Mouse (Mus musculus) heart, embryonic 10.5 days (tissue): ENCODE measurements at regions not wholly inside any gene's neighbourhood (a gene's known extent, or its start where the extent isn't known, plus 50 kb on each side); places are given as distances from the start of the nearest gene placed in this dataset.

ENCODE experiments used
- DNase-seq: peaks from one replicate; pipeline ENCODE4 v3.0.0-alpha.2; 2017; ENCODE audit warnings: low spot score
- H3K27ac ChIP-seq: fragments of 300-500 bp; sonication (generic); 2 replicates; pipeline ENCODE4 v1.5.1; 2016; ENCODE audit warnings: mild to moderate bottlenecking
- H3K27me3 ChIP-seq: fragments of 300-500 bp; sonication (generic); 2 replicates; pipeline ENCODE4 v1.6.1; 2016; ENCODE audit warnings: mild to moderate bottlenecking; ENCODE audit not compliant: poor library complexity, insufficient read depth, severe bottlenecking
- H3K36me3 ChIP-seq: fragments of 300-500 bp; sonication (generic); 2 replicates; pipeline ENCODE4 v1.6.1; 2016; ENCODE audit warnings: mild to moderate bottlenecking, moderate library complexity
- H3K4me1 ChIP-seq: fragments of 300-500 bp; sonication (generic); 2 replicates; pipeline ENCODE4 v1.6.1; 2016; ENCODE audit warnings: mild to moderate bottlenecking
- H3K4me3 ChIP-seq: fragments of 300-500 bp; sonication (generic); 2 replicates; pipeline ENCODE4 v1.5.1; 2016; ENCODE audit warnings: mild to moderate bottlenecking, moderate library complexity
- H3K9me3 ChIP-seq: fragments of 300-500 bp; sonication (generic); 2 replicates; pipeline ENCODE4 v1.6.1; 2016; ENCODE audit warnings: mild to moderate bottlenecking, moderate library complexity
- WGBS: fragments of 180-500 bp; shearing (Covaris S2); methylation state at CpG from one replicate; pipeline ENCODE4 v1.1.7; 2016; 5-methylcytosine and 5-hydroxymethylcytosine counted together

DNA sequence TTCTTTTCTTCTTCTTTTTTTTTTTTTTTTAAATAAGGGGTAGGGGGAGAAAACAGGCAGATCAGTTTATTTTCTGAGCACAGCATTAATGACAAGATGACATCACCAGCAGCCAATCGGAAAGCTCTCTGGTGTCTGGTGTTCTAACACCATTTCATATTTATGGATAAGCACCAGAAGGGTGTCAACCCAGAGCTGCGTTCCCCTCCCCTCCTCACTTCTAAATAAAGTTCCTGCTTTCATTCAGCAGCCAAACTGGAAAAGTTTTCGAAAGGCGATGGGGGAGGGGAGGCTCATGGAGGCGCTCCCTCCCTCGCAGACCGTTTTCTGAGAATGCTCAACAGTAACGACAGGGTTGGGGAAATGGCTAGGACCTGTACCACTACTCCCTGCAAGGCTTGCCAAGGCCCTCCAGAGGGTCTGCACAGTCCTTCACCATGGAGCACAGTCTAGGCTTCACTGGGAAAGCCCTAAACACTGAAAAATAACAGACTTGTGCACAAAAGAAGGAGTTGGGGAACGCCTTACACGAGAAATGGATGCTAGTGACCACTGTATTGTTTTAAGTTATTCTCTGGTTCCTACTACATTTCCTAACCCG lies 232.8 kb downstream of the Sox4 start:
- H3K4me3 ChIP-seq = peak overlapping the region; percentile 36; the same call in 1 of the 2 replicates
- 30% methylated on average over 11 of the region's 11 CpGs for WGBS
- H3K4me1 ChIP-seq = peaks cover 34% of the 10 kb centered on the region

DNA sequence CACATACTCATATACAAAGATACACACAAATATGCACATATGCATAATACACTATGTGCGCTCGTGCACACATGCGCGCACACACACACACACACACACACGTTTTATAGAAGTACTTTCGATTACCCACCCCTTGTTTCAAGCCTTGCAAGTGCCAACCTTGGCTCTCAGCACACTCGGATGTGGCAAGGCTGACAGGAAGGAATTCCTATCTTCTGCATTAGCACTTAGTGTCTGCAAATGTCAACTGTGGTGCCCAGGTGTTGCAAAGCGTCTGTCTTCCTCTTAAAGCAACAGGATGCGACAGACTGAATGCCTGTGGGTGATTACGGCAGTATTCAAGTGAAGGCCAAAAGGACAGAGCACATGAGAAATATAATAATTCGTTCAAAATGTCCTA lies 233.3 kb downstream of the Sox4 start:
- DNase-seq = no peak
- no peaks in the 10 kb centered on the region for H3K9me3 ChIP-seq
- peaks cover 34% of the 10 kb centered on the region for H3K4me1 ChIP-seq
- H3K27ac ChIP-seq = no peak overlapping the region
- 63% methylated on average over 11 of the region's 11 CpGs for WGBS
- no peaks in the 10 kb centered on the region for H3K36me3 ChIP-seq
- H3K27me3 ChIP-seq = no peaks in the 10 kb centered on the region
- H3K4me3 ChIP-seq = no peak overlapping the region

More for the DNA sequence above, 232.8 kb downstream of the Sox4 start:
- no peak for DNase-seq
- H3K9me3 ChIP-seq = no peaks in the 10 kb centered on the region
- no peaks in the 10 kb centered on the region for H3K36me3 ChIP-seq
- no peaks in the 10 kb centered on the region for H3K27me3 ChIP-seq
- H3K27ac ChIP-seq = peak overlapping the region; percentile 62

DNA sequence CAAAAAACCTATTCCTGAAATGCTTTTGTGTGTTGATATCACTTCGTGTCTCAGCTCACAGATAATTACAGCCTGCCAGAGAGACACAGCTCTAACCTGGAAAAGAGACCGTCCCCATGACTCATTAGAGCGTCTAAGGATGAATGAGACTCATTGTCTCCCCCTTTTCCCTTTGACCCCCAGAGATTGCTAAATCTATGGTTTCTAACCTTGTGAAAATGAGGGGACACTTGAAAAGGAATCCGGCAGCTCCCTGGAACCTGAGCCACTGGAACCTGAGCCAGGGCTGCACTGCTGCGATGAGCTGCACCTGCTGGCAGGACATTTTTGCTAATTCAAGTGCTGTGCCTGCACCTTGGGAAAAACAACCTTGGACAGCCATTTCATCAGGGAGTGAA lies 234.6 kb downstream of the Sox4 start:
- Histone ChIP-seq H3K4me3 (no peak overlapping the region), H3K27me3 (no peaks in the 10 kb centered on the region), H3K9me3 (no peaks in the 10 kb centered on the region), H3K27ac (no peak overlapping the region), H3K36me3 (no peaks in the 10 kb centered on the region), H3K4me1 (peaks cover 34% of the 10 kb centered on the region)
- WGBS = 39% methylated on average over 5 of the region's 5 CpGs
- DNase-seq = no peak

DNA sequence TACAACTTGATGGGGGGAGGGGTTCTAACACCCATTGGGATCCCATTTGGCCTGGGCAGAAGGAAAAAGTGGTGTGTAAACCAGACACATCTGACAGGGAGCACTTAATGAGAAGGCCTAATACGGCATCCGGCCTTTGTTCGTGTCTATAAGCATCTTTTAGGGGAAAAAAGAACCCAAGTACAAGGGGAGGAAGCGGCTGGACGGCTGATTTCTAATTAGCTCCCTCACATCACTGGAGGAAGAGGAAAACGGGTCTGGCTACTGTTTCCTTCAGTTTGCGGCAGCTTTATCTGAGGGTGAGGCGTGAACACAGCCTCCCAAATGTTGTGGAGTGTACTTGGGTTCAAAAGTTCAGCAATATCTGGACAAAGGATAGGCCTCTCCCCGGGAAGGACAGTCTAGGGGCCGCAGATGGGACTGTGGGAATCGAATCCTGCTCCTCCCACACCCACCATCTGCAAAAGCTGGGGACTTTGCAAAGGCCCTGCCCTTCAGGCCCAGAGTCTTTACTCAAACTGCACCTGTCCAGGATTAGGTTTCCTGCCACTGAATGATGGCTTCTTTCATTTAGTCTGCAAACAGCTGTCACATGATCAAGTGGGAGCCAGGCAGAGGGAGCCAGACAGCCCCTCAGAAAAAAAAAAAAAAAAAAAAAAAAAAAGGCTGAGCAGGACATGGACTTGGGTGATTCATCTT lies 235.2 kb downstream of the Sox4 start:
- no peaks in the 10 kb centered on the region for H3K9me3 ChIP-seq
- 15% methylated on average over 11 of the region's 11 CpGs for WGBS
- H3K4me1 ChIP-seq = peaks cover 34% of the 10 kb centered on the region
- DNase-seq = peak; percentile 84
- H3K4me3 ChIP-seq = peak overlapping the region; percentile 15; the same call in 1 of the 2 replicates
- H3K27ac ChIP-seq = peak overlapping the region; percentile 65
- no peaks in the 10 kb centered on the region for H3K27me3 ChIP-seq
- no peaks in the 10 kb centered on the region for H3K36me3 ChIP-seq

DNA sequence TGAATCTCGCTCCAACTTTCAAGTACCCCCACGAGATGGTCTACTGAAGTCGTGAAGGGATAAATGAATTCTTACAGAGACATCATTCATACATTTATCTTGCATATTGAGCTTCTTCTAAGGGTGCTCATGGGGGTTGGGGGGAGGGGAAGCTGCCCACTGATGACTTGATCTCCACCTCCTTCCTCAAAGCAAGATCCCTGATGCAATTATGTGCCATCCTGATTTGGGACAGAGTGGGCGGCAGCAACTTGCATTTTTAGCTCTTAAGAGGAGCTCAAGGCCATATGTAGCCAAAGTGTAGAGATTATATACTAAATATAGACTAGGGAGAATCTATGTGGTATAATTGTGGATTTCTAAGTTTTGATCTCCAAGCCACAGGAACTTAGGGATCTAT lies 236.1 kb downstream of the Sox4 start:
- Histone ChIP-seq H3K4me1 (peaks cover 34% of the 10 kb centered on the region), H3K27me3 (no peaks in the 10 kb centered on the region), H3K9me3 (no peaks in the 10 kb centered on the region), H3K27ac (peak overlapping the region; percentile 65; the same call in 1 of the 2 replicates), H3K4me3 (no peak overlapping the region), H3K36me3 (no peaks in the 10 kb centered on the region)
- no peak for DNase-seq
- WGBS = 82% methylated on average over 4 of the region's 4 CpGs

DNA sequence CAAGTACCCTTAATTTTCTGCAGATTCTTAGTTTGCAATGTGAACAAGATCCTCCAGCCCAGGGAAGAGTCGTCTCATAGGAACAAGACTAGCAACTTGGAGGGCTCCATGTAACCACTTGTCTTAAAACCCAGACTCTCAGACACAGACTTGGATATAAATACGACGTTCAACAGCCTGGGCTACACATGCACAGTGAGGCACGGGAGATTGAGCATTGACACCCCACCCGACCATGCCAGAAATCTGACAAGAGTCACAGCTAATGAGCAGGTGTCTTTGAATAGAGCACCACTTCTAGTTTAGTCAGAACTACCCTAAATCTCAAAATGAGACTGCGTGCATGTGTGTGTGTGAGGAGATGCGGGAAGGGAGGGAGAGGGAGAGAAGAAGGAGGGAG lies 243.5 kb downstream of the Sox4 start:
- DNase-seq = no peak
- 74% methylated on average over 7 of the region's 7 CpGs for WGBS
- H3K27me3 ChIP-seq = no peaks in the 10 kb centered on the region

DNA sequence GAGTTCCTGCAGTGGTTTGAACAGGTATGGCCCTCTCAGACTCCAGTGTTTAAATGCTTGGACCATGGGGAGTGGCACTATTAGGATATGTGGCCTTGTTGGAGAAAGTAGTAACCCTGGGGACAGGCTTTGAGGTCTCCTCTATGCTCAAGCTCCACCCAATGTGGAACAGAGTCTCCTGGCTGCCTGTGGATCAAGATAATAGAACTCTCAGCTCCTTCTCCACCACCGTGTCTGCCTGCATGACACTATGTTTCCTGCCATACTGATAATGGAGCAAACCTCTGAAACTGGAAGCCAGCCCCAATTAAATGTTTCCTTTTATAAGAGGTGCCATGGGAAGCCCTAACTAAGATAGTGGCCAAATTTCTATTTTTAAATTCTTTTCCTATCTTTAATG lies 252.2 kb downstream of the Sox4 start:
- Histone ChIP-seq H3K4me3 (no peak overlapping the region), H3K27me3 (no peaks in the 10 kb centered on the region), H3K36me3 (no peaks in the 10 kb centered on the region), H3K9me3 (no peaks in the 10 kb centered on the region), H3K27ac (no peak overlapping the region), H3K4me1 (peaks cover 22% of the 10 kb centered on the region)
- no peak for DNase-seq
- 21% methylated on average over 1 of the region's 1 CpGs for WGBS

More for the DNA sequence above, 243.5 kb downstream of the Sox4 start:
- Histone ChIP-seq H3K4me3 (no peak overlapping the region), H3K9me3 (no peaks in the 10 kb centered on the region), H3K36me3 (no peaks in the 10 kb centered on the region), H3K4me1 (no peaks in the 10 kb centered on the region), H3K27ac (no peak overlapping the region)

DNA sequence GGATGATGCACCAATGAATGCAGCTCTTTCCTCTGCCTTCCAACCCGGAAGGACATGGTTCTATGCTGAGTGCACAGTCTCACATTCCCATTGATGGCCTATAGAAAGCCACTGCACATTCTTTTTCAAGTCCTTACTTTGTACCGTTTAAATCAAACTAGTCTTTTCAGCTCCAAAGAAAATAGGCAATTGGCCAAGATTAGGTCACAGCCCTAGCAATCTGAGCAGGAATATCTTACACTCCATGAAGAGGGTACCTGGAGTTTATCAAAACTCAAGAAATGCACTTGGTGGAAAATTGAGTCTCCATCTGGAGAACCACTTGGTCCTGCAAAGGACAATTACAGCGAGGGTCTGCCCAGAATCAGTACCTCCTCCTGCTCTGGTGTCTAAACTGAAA lies 253.4 kb downstream of the Sox4 start:
- H3K9me3 ChIP-seq = no peaks in the 10 kb centered on the region
- 62% methylated on average over 3 of the region's 3 CpGs for WGBS
- DNase-seq = no peak
- H3K27ac ChIP-seq = no peak overlapping the region
- no peaks in the 10 kb centered on the region for H3K27me3 ChIP-seq
- H3K4me3 ChIP-seq = no peak overlapping the region
- H3K36me3 ChIP-seq = no peaks in the 10 kb centered on the region
- H3K4me1 ChIP-seq = peaks cover 22% of the 10 kb centered on the region

DNA sequence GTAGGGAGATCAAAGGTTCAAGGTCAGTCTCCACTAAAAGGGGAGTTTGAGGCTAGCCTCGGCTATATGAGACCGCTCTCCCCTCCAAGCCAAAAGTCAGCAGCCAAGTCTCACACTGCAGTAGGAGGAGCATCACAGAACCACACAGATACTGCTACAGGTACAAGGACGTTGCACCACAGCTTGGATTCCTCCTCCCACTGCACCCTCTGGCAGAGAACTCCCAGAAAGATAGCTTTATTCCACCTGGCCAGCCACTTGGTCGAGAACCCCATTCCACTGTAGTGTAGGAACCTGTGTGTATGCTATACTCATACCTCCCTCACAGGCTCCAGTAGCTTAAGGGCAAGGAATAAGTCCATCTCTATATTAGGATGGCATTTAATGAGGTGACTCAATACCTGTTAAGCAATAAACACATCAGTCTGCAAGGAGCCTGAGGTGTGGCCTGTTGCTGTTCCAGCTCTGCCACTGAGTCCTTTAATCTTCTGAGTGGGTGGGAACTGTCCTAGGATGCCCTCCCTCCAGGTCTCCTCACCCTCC lies 254.0 kb downstream of the Sox4 start:
- Histone ChIP-seq H3K36me3 (no peaks in the 10 kb centered on the region), H3K9me3 (no peaks in the 10 kb centered on the region), H3K4me3 (no peak overlapping the region), H3K27ac (no peak overlapping the region), H3K27me3 (no peaks in the 10 kb centered on the region), H3K4me1 (peaks cover 22% of the 10 kb centered on the region)
- DNase-seq = no peak
- WGBS = 81% methylated on average over 4 of the region's 4 CpGs

DNA sequence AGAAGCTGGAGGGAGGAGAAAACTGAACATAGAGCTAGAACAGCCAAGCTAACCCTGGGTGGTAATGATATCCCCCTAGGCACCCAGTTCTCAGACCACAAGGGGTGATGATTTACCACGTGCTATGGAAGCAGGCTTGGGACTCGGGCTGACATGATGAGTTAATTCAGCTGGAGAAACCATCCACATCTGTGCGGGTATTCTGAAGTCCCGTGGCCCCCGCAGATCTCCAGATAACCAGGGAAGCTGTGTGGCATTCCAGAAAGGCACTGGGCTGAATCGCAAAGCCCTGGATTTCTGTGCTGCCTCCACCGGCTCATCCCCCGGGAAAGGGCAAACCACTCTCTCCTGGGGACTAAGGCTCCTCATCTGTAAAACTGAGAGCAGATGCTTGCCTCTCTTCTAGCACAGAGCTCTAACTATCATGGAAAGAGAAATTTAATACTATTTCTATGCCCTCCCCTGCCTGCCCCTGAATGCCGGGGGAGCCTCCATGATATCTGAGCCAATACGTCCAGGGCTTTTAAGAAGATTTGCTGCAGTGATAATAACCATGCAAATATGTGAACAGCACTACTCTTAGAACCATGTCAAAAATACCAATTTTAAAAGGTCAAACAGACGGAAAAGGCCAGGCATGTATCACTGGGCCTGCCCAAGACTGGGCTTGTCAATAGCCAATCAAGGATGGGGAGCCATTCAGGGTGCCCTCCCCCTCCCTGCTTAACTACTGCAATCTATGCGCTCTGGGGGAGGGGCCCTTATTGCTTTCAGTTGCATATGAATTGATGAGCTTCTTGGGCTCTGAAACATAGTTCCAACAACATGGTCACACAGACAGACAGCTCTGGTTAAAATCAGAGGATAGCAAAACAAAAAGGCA lies 255.5 kb downstream of the Sox4 start:
- 38% methylated on average over 12 of the region's 12 CpGs for WGBS
- Histone ChIP-seq H3K27me3 (no peaks in the 10 kb centered on the region), H3K36me3 (no peaks in the 10 kb centered on the region), H3K9me3 (no peaks in the 10 kb centered on the region), H3K27ac (0 out of 2 replicates have a peak overlapping the region, but pooled peaks have one; percentile 56), H3K4me1 (peaks cover 22% of the 10 kb centered on the region), H3K4me3 (no peak overlapping the region)
- DNase-seq = peak; percentile 76

DNA sequence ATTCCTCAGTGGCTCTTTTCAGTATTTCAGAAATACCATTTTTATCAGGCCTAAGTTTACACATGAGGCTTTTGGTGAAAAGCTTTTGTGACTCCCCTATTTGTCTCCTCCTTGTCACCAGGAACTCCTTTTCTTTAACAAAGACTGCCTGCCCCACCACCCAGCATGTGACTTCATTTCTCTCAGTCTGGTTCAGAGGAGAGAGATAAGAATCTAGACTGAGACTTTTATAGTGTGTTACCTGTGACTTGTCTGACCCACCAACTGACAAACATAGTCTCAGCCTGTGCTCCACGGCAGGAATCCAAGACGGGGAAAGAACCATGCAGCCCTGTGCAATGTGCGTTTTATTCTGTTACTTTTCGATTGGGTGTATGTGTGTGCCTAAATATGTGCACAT lies 260.4 kb downstream of the Sox4 start:
- Histone ChIP-seq H3K27me3 (no peaks in the 10 kb centered on the region), H3K27ac (no peak overlapping the region; the same call in 1 of the 2 replicates), H3K36me3 (no peaks in the 10 kb centered on the region), H3K4me1 (peaks cover 22% of the 10 kb centered on the region), H3K9me3 (no peaks in the 10 kb centered on the region), H3K4me3 (no peak overlapping the region)
- DNase-seq = no peak
- 68% methylated on average over 4 of the region's 4 CpGs for WGBS

DNA sequence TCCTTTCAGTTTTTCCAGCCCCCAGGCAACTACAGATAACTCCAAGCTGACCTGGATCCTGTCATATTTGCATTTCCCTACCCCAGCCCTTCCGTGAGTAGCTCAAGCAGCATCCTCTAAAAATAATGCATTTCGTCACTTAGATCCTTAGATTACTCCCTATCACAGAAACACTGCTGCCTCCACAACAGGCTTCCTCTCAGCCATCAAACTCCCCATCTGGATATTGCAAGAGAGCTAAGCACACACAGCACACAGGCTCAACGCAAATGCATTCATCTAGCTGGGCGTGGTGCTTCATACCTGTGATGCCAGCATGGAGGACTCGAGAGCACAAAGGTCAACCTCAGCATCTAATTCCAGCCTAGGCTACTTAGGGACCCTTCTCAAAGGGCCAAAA lies 260.9 kb downstream of the Sox4 start:
- no peak overlapping the region; the same call in 1 of the 2 replicates for H3K27ac ChIP-seq
- WGBS = 51% methylated on average over 5 of the region's 5 CpGs
- H3K9me3 ChIP-seq = no peaks in the 10 kb centered on the region
- DNase-seq = no peak
- H3K4me3 ChIP-seq = no peak overlapping the region
- no peaks in the 10 kb centered on the region for H3K27me3 ChIP-seq
- H3K4me1 ChIP-seq = peaks cover 17% of the 10 kb centered on the region; the same call in 1 of the 2 replicates
- H3K36me3 ChIP-seq = no peaks in the 10 kb centered on the region
